18 mouse cellular contexts compared by ENCODE assay signal in the genomic region with DNA sequence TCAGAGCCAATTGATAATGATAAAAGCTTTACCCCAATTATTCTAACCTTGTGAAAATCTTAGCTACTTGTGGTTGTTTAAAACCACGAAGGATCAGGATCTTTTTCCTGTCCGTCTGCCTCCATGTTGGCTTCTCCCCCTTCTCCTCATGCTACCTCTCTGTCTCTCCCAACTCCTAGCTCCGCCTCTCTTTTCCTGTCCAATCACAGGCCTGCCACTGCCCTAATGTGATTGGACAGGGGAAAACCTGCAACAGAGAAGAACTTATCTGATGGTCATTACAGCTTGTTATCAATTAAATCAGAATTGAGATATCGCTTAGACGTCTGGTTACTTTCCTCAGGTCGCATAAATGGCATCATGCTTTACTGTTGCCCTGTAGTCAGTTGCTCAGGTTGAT.
"Had no signal": no experiment of that assay in that cellular context is flagged by ENCODE, and none has a peak within 500 bp of the region (broad histone marks: within the 10 kb centered on the region; RNA-seq: fewer than 3 reads in every experiment).

No protein-coding gene starts in this region.

- H3K9me3 ChIP-seq: lung, embryonic 15.5 days; megakaryocyte, embryonic 14.5 days; midbrain, embryonic 13.5 days; midbrain, embryonic 15.5 days; neural tube, embryonic 12.5 days; stomach, embryonic 15.5 days had no signal

- H3K36me3 ChIP-seq: lung, embryonic 15.5 days; midbrain, embryonic 13.5 days; midbrain, embryonic 15.5 days; neural tube, embryonic 12.5 days; stomach, embryonic 15.5 days had no signal

- H3K4me2 ChIP-seq: lung, embryonic 15.5 days; midbrain, embryonic 11.5 days; midbrain, embryonic 13.5 days; midbrain, embryonic 15.5 days; neural tube, embryonic 12.5 days; stomach, embryonic 15.5 days had no signal

- H3K4me3 ChIP-seq: lung, embryonic 15.5 days; megakaryocyte, embryonic 14.5 days; midbrain, embryonic 13.5 days; midbrain, embryonic 15.5 days; neural tube, embryonic 12.5 days; stomach, embryonic 15.5 days had no signal

- H3K27ac ChIP-seq: lung, embryonic 15.5 days; macrophage; midbrain, embryonic 13.5 days; midbrain, embryonic 15.5 days; neural tube, embryonic 12.5 days; stomach, embryonic 15.5 days; stomach, postnatal 0 days had no signal

- ATAC-seq: liver, postnatal 0 days; lung, postnatal 0 days; midbrain, embryonic 13.5 days; midbrain, embryonic 15.5 days had no signal

- H3K9ac ChIP-seq: liver, postnatal 0 days; lung, embryonic 15.5 days; midbrain, embryonic 13.5 days; midbrain, embryonic 15.5 days; neural tube, embryonic 12.5 days; stomach, embryonic 15.5 days had no signal

- H3K27me3 ChIP-seq: lung, embryonic 15.5 days; megakaryocyte, embryonic 14.5 days; midbrain, embryonic 13.5 days; midbrain, embryonic 15.5 days; neural tube, embryonic 12.5 days; stomach, embryonic 15.5 days had no signal

- DNase-seq: liver, postnatal 0 days; lung, adult 2 months; lung, postnatal 14 days; lung, postnatal 36 days; right cerebral cortex, postnatal 14 days; thymus, adult 2 months; thymus, postnatal 25 days; thymus, postnatal 4 days had no signal

- H3K4me1 ChIP-seq: lung, embryonic 15.5 days; stomach, embryonic 15.5 days had no signal
